Mouse (Mus musculus) cerebellum, adult 9-11 months (tissue): ENCODE measurements around the gene Kcnh3.
A peak's percentile ranks its signal among the peaks of the same experiment; 100 is the strongest.
"Not testable (repeated sequence)": the region's sequence is repeated elsewhere in the genome, so short reads cannot be mapped to it uniquely, and the experiment has no call there.

Source experiments
- DNase-seq: peaks from one replicate; pipeline ENCODE4 v3.0.0; 2022

Gene Kcnh3

DNA sequence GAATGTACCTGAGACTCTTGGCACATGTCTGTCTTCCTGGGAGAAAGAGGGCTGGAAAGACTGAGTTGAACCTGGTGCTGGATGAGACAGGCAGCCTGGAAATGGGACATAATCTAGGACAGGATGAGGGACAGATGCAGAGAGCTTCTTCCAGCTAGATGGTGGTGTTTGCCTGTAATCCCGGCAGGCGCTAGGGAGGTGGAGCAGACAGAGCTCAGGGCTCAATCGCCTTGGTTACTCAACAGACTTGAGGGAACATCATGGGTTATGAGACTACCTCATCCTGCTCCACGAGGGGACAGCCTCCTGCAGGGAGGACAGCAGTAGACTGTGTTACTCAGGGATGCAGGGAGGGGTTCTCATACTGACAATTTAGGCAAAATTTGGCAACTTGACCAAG lies 16.6 kb downstream of the Kcnh3 start:
- DNase-seq = no peak

DNA sequence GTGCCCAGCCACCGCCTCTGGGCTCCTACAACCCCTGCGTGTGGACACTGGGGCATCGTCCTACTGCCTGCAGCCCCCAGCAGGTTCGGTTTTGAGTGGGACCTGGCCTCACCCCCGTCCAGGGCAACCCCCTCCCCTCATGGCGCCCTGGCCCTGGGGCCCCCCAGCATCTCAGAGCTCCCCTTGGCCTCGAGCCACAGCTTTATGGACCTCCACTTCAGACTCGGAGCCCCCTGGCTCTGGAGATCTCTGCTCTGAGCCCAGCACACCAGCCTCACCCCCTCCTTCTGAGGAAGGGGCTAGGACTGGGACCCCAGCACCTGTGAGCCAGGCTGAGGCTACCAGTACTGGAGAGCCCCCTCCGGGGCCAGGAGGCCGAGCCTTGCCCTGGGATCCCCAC lies 17.4 kb downstream of the Kcnh3 start:
- DNase-seq = no peak

DNA sequence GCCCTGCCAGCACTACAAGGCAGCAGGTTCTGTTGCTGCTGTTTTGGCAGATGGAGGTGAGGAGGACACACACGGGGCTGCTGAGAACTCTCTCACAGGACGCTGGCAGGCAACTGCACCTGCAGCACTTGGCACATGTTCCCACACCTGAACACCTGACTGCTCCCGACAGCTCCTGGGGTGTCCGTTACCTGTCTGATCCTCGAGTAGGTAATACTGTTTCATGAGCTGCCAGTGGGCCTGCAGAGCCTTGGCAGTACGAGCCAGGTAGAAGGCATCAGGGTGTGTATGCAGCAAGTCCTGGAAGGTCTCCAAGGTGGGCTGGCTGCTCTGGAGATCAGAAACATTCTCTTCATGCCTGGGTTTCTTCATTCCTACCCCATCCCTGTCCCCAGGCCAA lies 22.1 kb downstream of the Kcnh3 start:
- peak; percentile 75 for DNase-seq

DNA sequence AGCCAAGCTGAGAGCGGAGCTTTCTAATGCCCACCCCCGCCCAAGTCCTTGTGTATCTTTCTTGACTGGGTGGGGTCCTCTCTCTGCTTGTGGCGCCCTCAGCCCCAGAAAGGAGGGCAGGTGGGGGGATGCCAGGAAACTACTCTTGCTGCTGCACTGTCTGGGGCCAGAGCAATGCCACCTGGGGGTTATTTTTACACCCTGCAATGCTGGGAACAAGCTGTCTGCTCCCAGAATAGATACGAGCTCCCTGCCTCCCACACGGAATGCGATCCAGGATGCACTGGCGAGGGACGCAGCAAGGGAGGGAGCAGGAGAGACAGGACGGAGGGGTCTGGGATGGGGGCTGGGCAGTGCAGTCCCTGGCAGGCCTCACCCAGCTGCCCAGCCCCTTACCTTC lies 24.3 kb downstream of the Kcnh3 start:
- DNase-seq = peak; percentile 57

DNA sequence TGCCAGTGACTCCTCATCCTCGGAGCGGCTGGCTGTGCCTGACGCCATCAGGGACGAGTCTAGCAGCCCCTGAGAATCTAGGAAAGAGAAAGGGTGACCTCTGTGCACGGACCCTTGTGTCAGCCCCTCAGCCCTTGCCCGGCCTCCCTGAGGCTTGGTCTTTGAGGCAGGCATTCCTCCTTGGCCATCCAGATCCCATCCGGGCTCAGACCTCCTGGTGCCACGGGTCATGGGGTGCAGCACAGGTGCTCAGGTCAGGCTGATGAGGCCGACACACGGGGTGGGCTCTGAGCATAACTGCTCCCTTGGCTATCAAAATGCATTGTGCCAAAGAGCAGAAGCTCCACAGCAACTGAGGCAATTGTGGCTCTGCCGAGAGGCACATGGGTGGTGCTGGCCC lies 25.3 kb downstream of the Kcnh3 start:
- peak; percentile 49 for DNase-seq

DNA sequence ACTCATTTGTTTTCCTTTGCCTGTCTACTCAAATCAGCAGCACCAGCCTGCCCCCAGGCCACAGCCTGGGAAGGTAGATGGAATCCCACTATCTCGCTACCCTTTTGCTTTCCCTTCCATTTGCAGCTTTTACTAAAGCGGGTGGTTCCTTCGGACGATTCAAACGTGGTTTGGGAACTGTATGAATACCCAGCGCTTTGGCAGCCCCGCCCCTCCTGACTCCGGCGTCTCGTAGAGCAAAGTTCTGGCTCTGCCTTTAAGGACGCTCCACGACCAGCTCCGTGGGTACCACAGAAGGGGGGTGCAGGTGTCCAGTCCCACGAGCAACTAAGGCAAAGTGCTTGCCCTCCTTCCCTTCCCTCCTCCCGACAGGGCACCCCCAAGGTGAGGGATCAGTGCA lies 26.4 kb downstream of the Kcnh3 start:
- peak; percentile 62 for DNase-seq

DNA sequence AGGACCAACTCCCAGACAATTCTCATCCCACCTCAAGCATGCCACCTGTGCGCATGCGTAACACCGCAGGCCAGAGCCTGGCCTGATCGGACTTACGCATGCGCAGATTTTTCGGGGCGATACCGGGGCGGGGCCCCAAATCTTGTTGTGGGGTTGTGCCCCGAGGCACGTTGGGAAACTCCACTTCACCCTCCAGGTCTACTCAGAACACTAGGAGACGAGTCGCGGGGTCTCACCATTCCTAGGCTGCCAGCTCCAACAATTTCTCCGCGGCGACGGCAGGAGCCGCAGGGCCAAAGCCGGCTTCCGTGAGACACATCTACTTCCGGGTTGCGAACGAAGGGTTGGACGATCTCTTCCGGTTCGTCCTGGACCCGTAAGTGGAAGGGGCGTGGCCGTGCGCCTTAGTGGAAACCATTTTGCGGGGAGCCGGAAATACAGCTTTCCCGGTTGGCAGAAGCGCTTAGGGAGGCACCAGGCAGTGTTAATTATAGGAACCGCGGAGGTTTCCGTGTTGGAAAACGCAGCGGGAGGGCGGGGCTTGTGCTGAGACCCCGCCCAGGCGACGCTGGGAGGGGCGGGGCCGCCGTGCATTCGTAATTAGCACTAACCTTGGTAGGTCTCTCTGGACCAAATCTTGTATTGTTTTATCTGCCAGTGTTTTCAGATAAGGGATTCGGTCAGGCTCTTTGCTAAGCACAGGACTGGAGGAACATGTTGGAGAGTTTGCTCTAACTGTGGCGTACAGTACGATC lies 27.1 kb downstream of the Kcnh3 start, which contains the start of gene Mcrs1:
Gene Mcrs1, minus strand, starts transcription at position 336 of the 755 bp plus-strand sequence.
- DNase-seq = peak; percentile 99

DNA sequence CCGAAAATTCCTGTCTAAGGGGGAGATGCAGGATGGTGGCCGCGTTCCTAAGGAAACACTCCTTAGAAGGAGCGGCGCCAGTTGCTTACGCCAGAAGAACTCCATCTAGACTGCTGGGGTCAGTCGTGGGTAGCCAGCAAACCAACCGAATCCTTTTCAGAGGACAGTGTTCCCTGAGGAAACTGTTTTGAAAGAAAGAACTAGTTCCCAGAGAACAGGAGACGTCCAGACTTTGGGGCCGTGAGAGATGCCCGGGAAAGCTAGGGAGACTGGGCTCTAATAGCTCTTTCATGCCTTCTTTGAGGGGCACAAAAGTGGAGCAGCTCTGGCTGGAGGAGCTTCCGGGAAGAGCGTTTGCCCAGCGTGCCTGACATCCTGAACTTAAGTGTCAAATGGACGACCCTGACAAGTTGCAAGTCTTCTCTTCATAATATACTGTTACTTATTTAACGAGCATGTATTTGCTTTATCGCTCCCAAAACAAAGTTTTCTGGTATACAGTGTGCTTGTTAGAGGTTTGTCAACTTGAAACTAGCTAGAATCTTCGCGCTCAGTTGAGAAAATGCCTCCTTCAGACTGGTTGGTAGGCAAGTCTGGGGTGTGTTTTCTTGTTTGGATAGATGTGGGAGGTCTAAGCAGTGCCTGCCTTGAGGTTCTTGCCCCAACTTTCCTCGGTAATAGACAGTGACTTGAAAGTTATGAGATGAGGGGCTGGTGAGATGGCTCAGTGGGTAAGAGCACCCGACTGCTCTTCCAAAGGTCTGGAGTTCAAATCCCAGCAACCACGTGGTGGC lies 27.9 kb downstream of the Kcnh3 start:
- no peak for DNase-seq

DNA sequence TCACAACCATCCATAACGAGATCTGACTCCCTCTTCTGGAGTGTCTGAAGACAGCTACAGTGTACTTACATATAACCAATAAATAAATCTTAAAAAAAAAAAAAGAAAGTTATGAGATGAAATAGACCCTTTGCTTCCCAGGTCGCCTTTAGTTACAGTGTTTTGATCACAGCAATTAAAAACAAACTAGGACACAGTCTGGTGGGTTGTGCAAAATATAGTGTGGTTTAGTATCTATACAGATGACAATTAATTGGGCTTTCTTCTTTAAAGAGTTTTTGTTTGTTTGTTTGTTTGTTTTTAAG lies 28.5 kb downstream of the Kcnh3 start:
- not testable (repeated sequence) for DNase-seq

DNA sequence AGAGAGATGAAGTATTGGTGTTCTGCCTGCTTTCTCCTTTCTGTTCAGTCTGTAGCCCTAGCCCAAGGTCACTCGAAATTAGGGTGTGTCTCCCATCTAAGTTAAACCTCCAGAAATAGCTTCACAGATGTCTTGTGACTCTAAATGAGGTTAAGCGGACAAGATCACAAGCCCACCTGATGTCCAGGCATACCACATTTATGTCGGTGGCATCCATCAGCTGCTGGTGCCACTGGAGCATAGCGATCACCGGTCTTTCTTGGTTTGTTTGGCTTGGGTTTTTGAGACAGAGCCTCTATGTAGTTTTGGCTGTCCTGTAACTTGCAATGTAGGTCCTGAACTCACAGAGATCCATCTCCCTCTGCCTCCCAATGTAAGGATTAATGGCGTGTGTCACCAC lies 29.1 kb downstream of the Kcnh3 start:
- DNase-seq = no peak

DNA sequence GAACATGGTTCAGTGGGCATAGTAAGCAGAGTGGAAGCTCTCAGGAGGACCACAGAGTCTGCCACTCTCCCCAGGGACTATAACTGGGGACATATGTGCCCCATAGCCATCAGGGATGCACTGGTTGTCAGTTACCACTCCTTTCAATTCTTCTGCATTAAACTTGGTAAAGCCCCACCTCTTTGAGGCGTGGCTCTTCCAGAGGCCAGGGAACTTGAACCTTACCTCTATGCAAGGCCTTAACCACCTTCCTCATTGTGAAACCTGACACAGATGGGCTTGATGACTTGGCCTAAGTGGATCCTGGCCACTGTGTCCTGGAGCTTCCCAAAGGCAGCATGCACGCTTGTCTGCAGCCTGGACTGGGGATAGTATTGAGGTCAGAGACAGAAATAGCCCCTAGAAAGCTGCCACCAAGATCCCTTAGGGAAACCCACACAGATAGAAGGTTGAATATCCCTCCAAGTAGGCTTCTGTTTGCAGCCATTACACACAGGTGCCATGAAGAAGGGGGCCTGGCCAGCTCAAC lies 29.9 kb downstream of the Kcnh3 start:
- no peak for DNase-seq

DNA sequence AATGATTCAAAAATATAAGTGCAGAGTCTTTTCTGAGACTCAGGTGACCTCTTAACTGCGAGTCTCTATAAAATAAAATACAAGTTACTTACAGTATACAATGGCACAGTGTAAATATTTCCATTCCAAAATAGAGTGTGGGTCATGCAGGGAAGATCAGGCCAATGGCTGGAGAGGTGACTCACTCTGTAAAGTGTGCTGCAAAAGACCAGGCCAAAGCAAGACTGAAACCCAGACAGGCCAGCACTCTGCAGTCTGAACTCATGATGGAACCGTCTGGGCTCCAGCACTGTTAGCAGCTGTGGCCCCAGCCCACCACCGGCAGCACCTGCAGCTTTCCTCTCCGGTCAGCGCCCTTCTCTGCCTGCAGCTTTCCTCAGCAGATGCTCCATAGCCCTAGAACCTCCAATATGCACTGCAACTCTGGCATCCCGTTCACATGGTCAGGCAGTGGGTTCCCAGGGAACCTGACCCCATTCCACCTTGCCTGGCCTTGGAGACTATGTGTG lies 30.6 kb downstream of the Kcnh3 start:
- no peak for DNase-seq

DNA sequence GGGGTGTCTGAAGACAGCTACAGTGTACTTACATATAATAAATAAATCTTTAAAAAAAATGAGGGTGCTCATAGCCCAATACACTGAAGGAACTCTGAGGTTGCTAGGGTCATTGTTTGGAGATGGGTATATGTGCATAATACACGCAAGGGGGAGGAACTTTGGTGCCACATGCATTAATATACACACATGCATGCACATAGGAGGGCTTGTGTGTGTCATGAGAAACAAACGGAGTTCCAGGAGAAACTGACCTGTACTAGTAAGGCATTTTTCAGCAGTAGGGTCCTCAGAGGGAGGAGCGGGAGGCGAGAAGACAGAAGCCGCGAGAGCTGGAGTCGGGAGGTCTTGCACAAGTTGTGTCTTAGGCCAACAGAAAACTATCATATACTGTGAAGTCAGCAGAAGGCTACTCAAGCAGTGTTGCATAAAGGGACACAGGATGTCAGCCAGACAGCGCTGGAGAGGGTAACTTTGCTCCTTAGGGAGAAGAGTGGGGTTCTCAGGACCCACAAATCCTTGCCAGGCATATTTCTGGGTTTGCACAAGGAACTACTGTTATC lies 34.6 kb downstream of the Kcnh3 start:
- DNase-seq = no peak

DNA sequence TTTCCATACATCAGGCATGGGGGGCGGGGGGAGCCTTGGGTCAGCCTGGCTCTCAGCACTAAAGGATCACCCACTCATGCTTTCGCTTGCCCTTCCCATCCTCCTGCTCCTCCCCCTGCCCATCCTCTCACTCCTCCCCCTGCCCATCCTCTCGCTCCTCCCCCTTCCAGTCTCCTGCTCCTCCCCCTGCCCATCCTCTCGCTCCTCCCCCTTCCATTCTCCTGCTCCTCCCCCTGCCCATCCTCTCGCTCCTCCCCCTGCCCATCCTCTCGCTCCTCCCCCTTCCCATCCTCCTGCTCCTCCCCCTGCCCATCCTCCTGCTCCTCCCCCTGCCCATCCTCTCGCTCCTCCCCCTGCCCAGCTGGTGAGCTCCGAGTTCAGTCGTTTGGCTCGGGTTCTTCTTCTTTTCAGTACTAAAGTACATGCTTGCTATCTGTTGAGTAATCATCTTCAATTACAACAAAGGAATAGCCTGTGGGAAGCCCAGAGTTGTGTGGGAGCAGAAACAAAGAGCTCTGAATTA lies 35.1 kb downstream of the Kcnh3 start:
- DNase-seq = no peak

DNA sequence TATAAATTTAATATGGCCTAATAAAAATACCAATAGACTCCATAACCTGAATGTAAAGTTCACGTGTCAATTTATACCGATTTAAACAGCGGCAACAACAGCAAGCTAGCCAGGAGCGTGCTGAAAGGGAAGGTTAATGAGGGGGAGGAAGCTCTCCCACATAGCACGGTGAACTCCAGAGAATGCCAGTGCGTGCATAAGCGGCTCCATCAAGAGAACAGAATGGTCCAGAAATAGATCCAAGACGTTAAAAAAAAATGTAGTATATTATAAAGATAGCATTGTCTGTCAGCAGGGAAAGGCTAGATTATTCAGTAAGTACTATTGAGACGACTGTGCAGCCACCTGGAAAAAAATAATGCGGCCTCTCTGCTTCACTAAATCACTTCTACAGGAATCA lies 38.0 kb downstream of the Kcnh3 start:
- DNase-seq = no peak

DNA sequence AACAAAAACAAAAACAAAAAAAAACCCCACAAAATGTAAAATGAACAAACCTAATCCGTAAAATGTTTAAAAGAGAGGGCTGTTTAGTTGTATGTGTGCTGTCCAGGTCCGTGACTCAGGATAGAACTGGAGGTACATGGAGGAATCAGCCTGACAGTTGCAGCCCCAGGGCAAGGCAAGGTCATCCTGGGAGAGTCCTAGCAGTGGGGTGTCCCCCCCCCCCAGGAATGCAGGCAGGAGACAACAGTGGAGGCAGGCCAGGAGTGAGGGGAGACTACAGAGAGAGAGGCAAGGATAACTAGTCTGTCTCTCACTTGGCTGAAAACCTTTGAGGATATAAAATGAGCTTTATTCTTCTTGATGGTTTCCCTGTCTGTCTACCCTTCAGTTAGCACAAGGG lies 39.7 kb downstream of the Kcnh3 start:
- no peak for DNase-seq

DNA sequence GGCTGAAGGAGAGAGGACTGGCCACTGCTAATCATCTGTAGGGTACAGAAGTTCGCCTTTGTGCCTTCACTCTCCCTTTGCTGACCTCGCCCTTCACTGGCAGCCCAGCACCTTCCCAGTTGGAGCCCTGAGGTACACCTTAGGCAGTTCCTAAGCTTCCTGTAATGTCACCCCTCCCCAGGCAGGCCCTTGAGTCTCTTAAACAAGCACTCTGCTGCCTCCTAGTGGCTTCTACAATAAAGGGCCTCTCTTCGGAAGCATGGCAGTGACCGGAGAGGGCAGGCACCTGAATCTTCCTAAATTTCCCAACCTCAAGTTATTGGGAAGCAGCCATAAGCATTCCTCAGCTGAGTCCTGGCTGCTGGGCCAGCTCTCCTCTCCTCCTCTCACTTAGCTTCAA lies 41.0 kb downstream of the Kcnh3 start:
- peak; percentile 69 for DNase-seq

DNA sequence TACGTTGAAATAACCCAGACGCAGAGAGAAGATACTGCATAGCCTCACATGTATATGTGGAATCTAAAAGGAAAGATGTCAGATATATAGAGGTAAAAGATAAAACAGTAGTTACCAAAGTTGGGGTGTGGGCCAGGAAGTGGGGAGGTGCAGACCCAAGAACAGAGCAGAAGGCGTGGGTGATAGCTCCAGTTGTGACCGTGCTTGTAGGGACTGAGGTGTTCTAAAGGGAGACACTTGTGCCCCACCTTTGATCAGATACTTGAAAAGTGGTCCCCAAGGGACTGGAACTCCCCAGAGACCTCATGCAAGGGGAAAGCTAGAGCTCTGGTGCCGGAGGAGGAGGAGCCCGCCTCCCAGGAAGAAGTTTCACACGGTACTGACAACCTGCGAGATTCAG lies 51.4 kb downstream of the Kcnh3 start:
- no peak for DNase-seq

DNA sequence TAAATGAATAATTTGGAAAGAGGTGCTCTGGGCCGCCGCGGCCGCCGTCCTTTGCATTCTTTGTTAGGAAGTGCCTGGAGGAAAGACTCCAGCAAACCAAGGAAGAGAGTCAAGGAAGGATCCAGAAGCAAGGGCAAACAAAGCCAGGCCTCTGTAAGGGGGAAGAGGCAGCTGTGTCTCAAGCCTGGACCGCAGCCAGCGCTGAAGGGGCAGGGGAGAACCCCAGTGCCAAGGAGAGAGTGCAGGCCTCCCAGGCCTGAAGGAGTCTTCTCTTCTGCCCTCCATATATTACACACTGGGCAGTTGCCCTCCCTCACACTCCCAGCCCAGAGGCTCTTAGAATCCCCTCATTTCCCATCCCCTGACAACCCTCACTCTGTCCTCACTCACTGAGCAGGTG lies 53.6 kb downstream of the Kcnh3 start:
- no peak for DNase-seq

DNA sequence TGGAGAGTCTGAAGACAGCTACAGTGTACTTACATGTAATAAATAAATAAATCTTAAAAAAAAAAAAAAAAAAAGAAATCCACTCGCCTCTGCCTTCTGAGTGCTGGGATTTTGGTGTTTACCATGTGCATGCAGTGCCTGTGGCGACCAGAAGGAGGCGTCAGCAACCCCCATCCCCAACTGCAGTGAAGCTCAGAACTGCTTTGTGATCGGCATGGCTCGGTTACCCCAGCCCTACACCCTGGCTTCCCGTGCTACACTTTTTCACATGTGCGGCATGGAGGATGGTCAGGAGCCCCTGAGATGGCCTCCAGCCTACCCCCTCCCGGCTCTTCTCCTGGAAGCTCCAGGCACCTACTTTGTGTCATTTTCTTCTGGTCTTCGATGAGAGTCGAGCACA lies 58.8 kb downstream of the Kcnh3 start:
- DNase-seq = no peak

DNA sequence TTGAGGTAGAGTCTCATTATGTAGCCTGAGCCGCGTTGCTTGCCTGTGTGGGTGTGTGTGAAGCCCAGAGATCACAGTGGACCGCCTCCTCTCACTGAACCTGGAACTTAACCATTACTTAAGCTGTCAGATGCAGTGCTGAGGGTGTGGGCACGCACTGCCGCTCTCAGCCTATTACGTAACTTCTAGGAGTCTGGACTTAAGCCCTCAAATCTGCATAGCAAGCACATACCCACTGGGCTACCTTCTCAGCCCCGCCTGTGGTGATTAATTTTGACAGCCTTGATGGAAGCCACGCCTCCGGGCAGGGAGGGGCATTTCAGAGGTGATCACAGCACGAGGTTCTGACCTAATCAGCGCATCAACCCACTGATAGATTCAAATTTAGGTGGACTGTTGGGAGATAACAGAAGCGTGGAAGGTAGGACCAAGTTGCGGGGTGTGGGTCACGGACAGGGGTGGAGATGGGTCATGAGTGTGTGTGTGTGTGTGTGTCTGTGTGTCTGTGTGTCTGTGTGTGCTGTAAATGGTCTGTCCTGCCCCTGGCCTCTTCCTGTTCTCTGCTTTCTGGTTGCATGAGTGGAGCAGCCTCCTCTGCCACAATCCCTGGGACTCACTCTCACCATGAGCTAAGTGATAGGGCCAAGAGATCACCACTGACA lies 60.0 kb downstream of the Kcnh3 start:
- DNase-seq = no peak

DNA sequence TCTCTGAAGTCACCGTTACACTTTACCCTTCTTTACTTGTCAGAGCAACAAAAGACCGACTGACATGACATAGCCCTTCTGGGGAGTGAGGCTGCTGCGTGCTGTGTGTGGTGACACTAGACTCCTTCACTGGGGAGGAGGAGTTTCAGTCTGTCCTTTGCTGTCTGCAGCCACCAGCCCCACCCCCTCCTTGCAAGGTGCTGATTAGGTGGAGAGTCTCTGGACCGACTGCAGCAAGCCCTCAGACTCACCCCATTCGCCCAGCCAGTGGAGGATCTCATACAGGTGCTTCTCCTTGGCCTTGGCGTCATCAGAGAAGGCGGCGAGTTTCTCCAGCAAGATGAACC lies 60.5 kb downstream of the Kcnh3 start:
- no peak for DNase-seq

DNA sequence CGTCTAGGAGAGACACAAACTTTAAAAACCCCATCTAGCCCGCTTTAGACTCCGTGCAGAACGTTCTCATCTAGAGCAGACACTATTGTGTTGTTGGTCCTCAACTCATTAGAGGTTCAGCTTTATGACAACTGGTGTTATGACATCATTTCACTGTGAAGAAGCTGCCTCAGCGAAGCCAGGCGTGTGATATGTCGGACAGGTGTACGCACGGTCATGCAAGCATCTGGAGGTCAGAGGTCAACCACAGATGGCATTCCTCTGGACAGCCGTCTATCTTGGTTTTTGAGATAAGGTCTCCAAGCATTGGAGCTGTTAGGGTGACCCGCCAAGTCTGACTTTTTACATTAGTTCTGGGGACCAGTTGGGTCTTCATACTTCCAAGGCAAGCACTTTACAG lies 65.9 kb downstream of the Kcnh3 start:
- DNase-seq = no peak
